In the genomic region with DNA sequence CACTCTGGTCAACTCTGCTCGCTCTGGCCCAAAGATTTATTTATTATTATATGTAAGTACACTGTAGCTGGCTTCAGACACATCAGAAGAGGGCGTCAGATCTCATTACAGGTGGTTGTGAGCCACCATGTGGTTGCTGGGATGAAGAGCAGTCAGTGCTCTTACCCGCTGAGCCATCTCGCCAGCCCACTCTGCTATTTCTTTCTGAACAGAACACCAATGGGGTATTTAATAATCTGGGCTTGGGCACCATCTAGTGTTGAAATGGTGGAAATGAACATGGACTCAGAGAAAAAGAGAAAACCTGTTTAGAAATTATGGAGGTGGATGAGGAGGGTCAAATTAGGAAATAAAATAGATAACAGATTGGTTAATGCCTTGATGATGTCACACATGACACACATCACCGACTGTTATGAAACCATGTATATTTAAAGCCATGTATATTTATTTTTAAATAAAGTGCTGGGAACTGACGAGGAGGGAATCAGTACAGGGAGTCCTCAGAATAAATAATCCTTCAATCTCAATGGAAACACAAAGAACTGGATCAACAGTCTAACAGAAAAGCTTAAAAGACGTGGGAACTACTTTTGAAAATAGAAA, we compare ENCODE assay signal across 9 mouse cellular contexts. TPM values are rescaled to one million over a fixed set of nuclear protein-coding genes. Genes with fewer than 3 reads are reported as not detected.
DNase-seq lines count a peak whose midpoint lies in the region; ATAC-seq and TF ChIP-seq lines count a peak whose summit lies in the region.
"Had no signal": no experiment of that assay in that cellular context is flagged by ENCODE, and none has a peak within 500 bp of the region (broad histone marks: within the 10 kb centered on the region; RNA-seq: fewer than 3 reads in every experiment).

No protein-coding gene starts in this region.

- no peaks in the 10 kb centered on the region for H3K27me3 ChIP-seq in C2C12 (ENCODE audit: control insufficient read depth, insufficient read depth, insufficient read length)
- H3K27me3 ChIP-seq in embryonic facial prominence, embryonic 13.5 days: no peaks in the 10 kb centered on the region
- no peaks in the 10 kb centered on the region for H3K27me3 ChIP-seq in midbrain, embryonic 12.5 days
- no peaks in the 10 kb centered on the region for H3K27me3 ChIP-seq in small intestine, adult 2 months (ENCODE audit: control insufficient read depth, insufficient read depth, low read length)

- intact Hi-C loops in left cerebral cortex, postnatal 4 days (cut with DNase I): loop anchor here (5.0 kb wide), 2 partner anchors 95 to 345 kb away; no protein-coding TSS in a partner anchor

- H3K79me3 ChIP-seq in C2C12 (ENCODE audit: low read depth): no peaks in the 10 kb centered on the region

- no peak for TF ChIP-seq POLR2A in small intestine, adult 2 months (IDR thresholded peaks at IDR 0.05; ENCODE audit: low read depth, low read length)

- no peaks in the 10 kb centered on the region for H3K36me3 ChIP-seq in C2C12 (ENCODE audit: control insufficient read depth, insufficient read depth)
- no peaks in the 10 kb centered on the region for H3K36me3 ChIP-seq in embryonic facial prominence, embryonic 13.5 days
- no peaks in the 10 kb centered on the region for H3K36me3 ChIP-seq in midbrain, embryonic 12.5 days
- H3K36me3 ChIP-seq in small intestine, adult 2 months (ENCODE audit: control insufficient read depth, insufficient read depth, low read length): no peaks in the 10 kb centered on the region

- H3K9me3 ChIP-seq in embryonic facial prominence, embryonic 13.5 days: no peaks in the 10 kb centered on the region
- H3K9me3 ChIP-seq in midbrain, embryonic 12.5 days: no peaks in the 10 kb centered on the region

- TF ChIP-seq CTCF in C2C12 (IDR thresholded peaks at IDR 0.05; ENCODE audit: control insufficient read depth, insufficient read depth, insufficient read length): peak; percentile 22
- TF ChIP-seq CTCF in small intestine, adult 2 months (IDR thresholded peaks at IDR 0.05; ENCODE audit: extremely low read depth, insufficient read length, insufficient replicate concordance, low read depth, low read length): peak; percentile 35; the same call in 1 of the 2 replicates

- no peak overlapping the region for H3K4me2 ChIP-seq in embryonic facial prominence, embryonic 13.5 days
- H3K4me2 ChIP-seq in midbrain, embryonic 12.5 days (replicated peaks): no peak overlapping the region

- DNase-seq in adrenal gland, postnatal 36 days: peak; percentile 63
- peak; percentile 75 to 80 for DNase-seq in heart, adult 18-20 months
- DNase-seq in kidney, adult 18-20 months: peak; percentile 72
- peak; percentile 81 for DNase-seq in left cerebral cortex, postnatal 4 days

- H3K4me1 ChIP-seq in embryonic facial prominence, embryonic 13.5 days: 0 out of 2 replicates have a peak, but pooled peaks cover 4% of the 10 kb centered on the region
- H3K4me1 ChIP-seq in midbrain, embryonic 12.5 days: peaks cover 5% of the 10 kb centered on the region; the same call in 1 of the 2 replicates
- no peaks in the 10 kb centered on the region for H3K4me1 ChIP-seq in small intestine, adult 2 months (ENCODE audit: control insufficient read depth, insufficient read depth, insufficient read length, low read length)

- no peak overlapping the region for H3K4me3 ChIP-seq in C2C12 (ENCODE audit: insufficient read depth, poor library complexity, severe bottlenecking)
- H3K4me3 ChIP-seq in embryonic facial prominence, embryonic 13.5 days: no peak overlapping the region
- H3K4me3 ChIP-seq in midbrain, embryonic 12.5 days: no peak overlapping the region
- H3K4me3 ChIP-seq in small intestine, adult 2 months (ENCODE audit: low read depth, low read length): no peak overlapping the region
- H3K4me3 ChIP-seq: erythroblast, embryonic 14.5 days had no signal

- H3ac ChIP-seq in C2C12 (ENCODE audit: control insufficient read depth, insufficient read length, low read depth): no peak overlapping the region

- no peak overlapping the region for H3K9ac ChIP-seq in embryonic facial prominence, embryonic 13.5 days
- no peak overlapping the region for H3K9ac ChIP-seq in midbrain, embryonic 12.5 days (replicated peaks)

- H3K27ac ChIP-seq in embryonic facial prominence, embryonic 13.5 days: no peak overlapping the region
- no peak overlapping the region for H3K27ac ChIP-seq in midbrain, embryonic 12.5 days (replicated peaks)
- no peak overlapping the region for H3K27ac ChIP-seq in small intestine, adult 2 months (ENCODE audit: insufficient read depth, low read depth, low read length)

- no peaks in the 10 kb centered on the region for H3K79me2 ChIP-seq in C2C12 (ENCODE audit: control insufficient read depth, insufficient read depth)

- WGBS in embryonic facial prominence, embryonic 13.5 days: 20% methylated on average over 7 of the region's 7 CpGs
- WGBS in midbrain, embryonic 12.5 days: 20% methylated on average over 7 of the region's 7 CpGs
- 22% methylated on average over 7 of the region's 7 CpGs for WGBS in small intestine, adult 2 months

- peak; percentile 43; the same call in 1 of the 2 replicates for ATAC-seq in embryonic facial prominence, embryonic 13.5 days (ENCODE audit: insufficient number of reproducible peaks, insufficient read depth, low FRiP score, low TSS enrichment, low read depth)
- peak; percentile 85 for ATAC-seq in midbrain, embryonic 12.5 days (ENCODE audit: low FRiP score, low read depth)

TF ChIP-seq in C2C12, 6 proteins besides CTCF, POLR2A, EP300 and RAD21:
- TF ChIP-seq MYOD1 (IDR thresholded peaks at IDR 0.05; ENCODE audit: control insufficient read depth, insufficient read length, low read depth): no peak
- TF ChIP-seq MYOG (IDR thresholded peaks at IDR 0.05; ENCODE audit: control insufficient read depth, extremely low read depth, insufficient read length): no peak
- no peak for TF ChIP-seq CEBPB (IDR thresholded peaks at IDR 0.05; ENCODE audit: low read depth)
- no peak for TF ChIP-seq MAX (IDR thresholded peaks at IDR 0.05)
- TF ChIP-seq USF1 (IDR thresholded peaks at IDR 0.05; ENCODE audit: low read depth): no peak
- TF ChIP-seq FOSL1 (IDR thresholded peaks at IDR 0.05; ENCODE audit: insufficient read depth, low read length, poor library complexity, severe bottlenecking): no peak
TF ChIP-seq in C2C12: peak in this region for 0.

RNA-seq across cellular contexts. Expression of gene Iqcb1, which starts 10.8 kb away (rescaled TPM):
- 3.4 TPM for polyA plus RNA-seq in C2C12 (2012; fragmentation: generic; extraction: Trizol)
- 10 to 100 TPM; 16.9 to 19.1 TPM for total RNA-seq in adrenal gland, postnatal 36 days (2021)
- polyA plus RNA-seq in embryonic facial prominence, embryonic 13.5 days (2015; fragmentation: Nextera tagmentation; extraction: Ambion mirVana): 53.1 and 53.7 TPM in 2 replicates
- 10 to 100 TPM; 17.4 to 17.9 TPM for total RNA-seq in heart, adult 18-20 months (2021)
- 10 to 100 TPM; 34.8 to 40.2 TPM for total RNA-seq in left cerebral cortex, postnatal 4 days (2021)
- polyA plus RNA-seq in midbrain, embryonic 12.5 days (2016; fragmentation: Nextera tagmentation; extraction: Ambion mirVana): 67.8 and 69.7 TPM in 2 replicates
- polyA plus RNA-seq in small intestine, adult 2 months (2012; rRNA removed): 0.03 and 0.23 TPM in 2 replicates

RNA-seq across cellular contexts. Expression of gene Slc15a2, which starts 32.7 kb away (rescaled TPM):
- not detected for polyA plus RNA-seq in C2C12 (2012; fragmentation: generic; extraction: Trizol)
- total RNA-seq in adrenal gland, postnatal 36 days (2021): 1 to 10 TPM in 1 of 2 experiments, under 1 TPM in 1; 0.96 to 2.6 TPM
- polyA plus RNA-seq in embryonic facial prominence, embryonic 13.5 days (2015; fragmentation: Nextera tagmentation; extraction: Ambion mirVana): 5.2 and 9.6 TPM in 2 replicates
- 1 to 10 TPM; 2.1 to 5.1 TPM for total RNA-seq in heart, adult 18-20 months (2021)
- 10 to 100 TPM; 36.0 to 36.5 TPM for total RNA-seq in left cerebral cortex, postnatal 4 days (2021)
- polyA plus RNA-seq in midbrain, embryonic 12.5 days (2016; fragmentation: Nextera tagmentation; extraction: Ambion mirVana): 1.2 and 2.9 TPM in 2 replicates
- polyA plus RNA-seq in small intestine, adult 2 months (2012; rRNA removed): 0.04 and 0.39 TPM in 2 replicates
- polyA plus RNA-seq: erythroblast, embryonic 14.5 days had no signal

RNA-seq across cellular contexts. Expression of gene Eaf2, which starts 57.4 kb away (rescaled TPM):
- 0.67 TPM for polyA plus RNA-seq in C2C12 (2012; fragmentation: generic; extraction: Trizol)
- total RNA-seq in adrenal gland, postnatal 36 days (2021): 1 to 10 TPM in 1 of 2 experiments, under 1 TPM in 1; 0.56 to 1.6 TPM
- polyA plus RNA-seq in embryonic facial prominence, embryonic 13.5 days (2015; fragmentation: Nextera tagmentation; extraction: Ambion mirVana): 2.3 and 2.8 TPM in 2 replicates
- 1 to 10 TPM; 1.2 to 1.5 TPM for total RNA-seq in heart, adult 18-20 months (2021)
- total RNA-seq in left cerebral cortex, postnatal 4 days (2021): under 1 TPM; 0.38 to 0.70 TPM
- polyA plus RNA-seq in midbrain, embryonic 12.5 days (2016; fragmentation: Nextera tagmentation; extraction: Ambion mirVana): 0.70 and 0.76 TPM in 2 replicates
- polyA plus RNA-seq in small intestine, adult 2 months (2012; rRNA removed): 1.1 and 2.4 TPM in 2 replicates

RNA-seq across cellular contexts. Expression of gene Golgb1, which starts 57.5 kb away (rescaled TPM):
- 9.4 TPM for polyA plus RNA-seq in C2C12 (2012; fragmentation: generic; extraction: Trizol)
- total RNA-seq in adrenal gland, postnatal 36 days (2021): 10 to 100 TPM; 82.8 to 91.6 TPM
- 119 and 126 TPM in 2 replicates for polyA plus RNA-seq in embryonic facial prominence, embryonic 13.5 days (2015; fragmentation: Nextera tagmentation; extraction: Ambion mirVana)
- 10 to 100 TPM; 41.5 to 41.8 TPM for total RNA-seq in heart, adult 18-20 months (2021)
- 10 to 100 TPM; 59.0 to 61.5 TPM for total RNA-seq in left cerebral cortex, postnatal 4 days (2021)
- 90.7 and 94.9 TPM in 2 replicates for polyA plus RNA-seq in midbrain, embryonic 12.5 days (2016; fragmentation: Nextera tagmentation; extraction: Ambion mirVana)
- 28.3 and 49.7 TPM in 2 replicates for polyA plus RNA-seq in small intestine, adult 2 months (2012; rRNA removed)

Comparison
In these comparisons a context has a peak if more than half of its experiments do, and no peak if none do; other contexts are left out.
1. RNA of gene Iqcb1, which starts 10.8 kb away (polyA plus RNA-seq): 67.8 to 69.7 TPM in midbrain, embryonic 12.5 days and 53.1 to 53.7 TPM in embryonic facial prominence, embryonic 13.5 days; 3.4 TPM in C2C12 (single experiment) and 0.03 to 0.23 TPM in small intestine, adult 2 months; every median in the first group is over 10 times any median in the second.
2. Peak in every context shown above with its lines, with median percentiles within 50 percentile points of each other: DNase-seq.